Mouse (Mus musculus): ENCODE measurements around the gene Pla2g4c. TPM values are rescaled to one million over a fixed set of nuclear protein-coding genes. Genes with fewer than 3 reads are reported as not detected.

Gene Pla2g4c
- polyA plus RNA-seq, 1 experiment from 2014 or later, result 1.1 TPM

DNA sequence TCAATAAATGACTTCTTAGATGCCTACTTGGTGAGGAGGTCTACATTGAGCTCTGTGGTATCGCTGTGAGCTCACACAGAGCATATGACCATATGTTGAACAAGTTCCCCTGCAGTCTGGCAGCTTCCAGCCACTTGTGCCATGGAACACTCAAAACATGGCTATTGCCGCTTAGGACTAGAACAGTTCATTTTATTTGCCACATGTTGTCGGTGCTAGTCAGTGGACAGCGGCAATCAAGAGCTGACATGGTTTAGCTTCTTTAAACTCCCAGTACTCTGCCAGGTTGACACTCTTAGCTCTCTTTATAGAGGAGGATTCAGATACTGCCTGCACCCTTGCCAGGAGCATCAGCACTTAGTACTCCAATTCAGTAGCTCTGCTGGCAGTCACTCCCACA, 13.1 kb upstream of the Pla2g4c start:
- Histone ChIP-seq H3K9ac (replicated peaks; ENCODE audit: low read depth, low read length) (no peak overlapping the region), H3K4me3 (ENCODE audit: low read depth, low read length) (no peak overlapping the region), H3K4me2 (ENCODE audit: low read depth, low read length) (no peak overlapping the region), H3K36me3 (ENCODE audit: control insufficient read depth, insufficient read depth, low read length) (peaks cover 16% of the 10 kb centered on the region), H3K9me3 (ENCODE audit: control insufficient read depth, low read length) (no peaks in the 10 kb centered on the region), H3K27ac (ENCODE audit: low read depth, low read length) (no peak overlapping the region), H3K4me1 (ENCODE audit: control insufficient read depth, insufficient read depth, low read length) (no peaks in the 10 kb centered on the region), H3K27me3 (ENCODE audit: control insufficient read depth, insufficient read depth, low read length) (no peaks in the 10 kb centered on the region)
- ATAC-seq (ENCODE audit: low read depth), result no peak
- WGBS, result 98% methylated on average over 4 of the region's 4 CpGs

DNA sequence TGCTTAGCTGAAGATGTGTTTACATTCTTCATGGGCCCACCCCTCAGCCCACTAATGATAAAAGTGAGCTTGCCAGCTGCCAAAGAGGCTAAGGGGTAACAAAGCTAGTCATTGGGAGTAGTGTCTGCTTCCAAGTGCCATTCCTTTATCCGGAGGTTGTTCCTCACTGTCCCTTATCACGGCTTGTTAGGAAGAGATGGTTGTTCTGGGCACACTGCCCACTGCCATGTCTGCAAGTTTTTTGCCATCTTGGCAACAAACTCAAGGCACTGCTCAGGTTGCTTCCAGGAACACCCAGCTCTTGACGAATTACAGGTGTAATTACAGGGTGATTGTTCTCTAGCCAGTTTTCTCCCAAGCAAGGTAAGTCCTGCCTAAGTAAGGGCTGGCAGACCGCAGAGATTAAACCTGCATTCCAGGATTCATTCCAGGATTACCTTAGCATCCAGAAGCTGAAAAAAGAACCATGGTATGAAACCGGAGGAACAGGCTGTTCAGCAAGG, 10.3 kb upstream of the Pla2g4c start:
- no peak for ATAC-seq (ENCODE audit: low read depth)
- Histone ChIP-seq H3K36me3 (ENCODE audit: control insufficient read depth, insufficient read depth, low read length) (0 out of 2 replicates have a peak, but pooled peaks cover 8% of the 10 kb centered on the region), H3K27me3 (ENCODE audit: control insufficient read depth, insufficient read depth, low read length) (no peaks in the 10 kb centered on the region), H3K4me2 (ENCODE audit: low read depth, low read length) (no peak overlapping the region), H3K4me3 (ENCODE audit: low read depth, low read length) (no peak overlapping the region), H3K4me1 (ENCODE audit: control insufficient read depth, insufficient read depth, low read length) (no peaks in the 10 kb centered on the region), H3K9me3 (ENCODE audit: control insufficient read depth, low read length) (no peaks in the 10 kb centered on the region), H3K9ac (replicated peaks; ENCODE audit: low read depth, low read length) (no peak overlapping the region), H3K27ac (ENCODE audit: low read depth, low read length) (no peak overlapping the region)
- WGBS, result 88% methylated on average over 5 of the region's 5 CpGs

DNA sequence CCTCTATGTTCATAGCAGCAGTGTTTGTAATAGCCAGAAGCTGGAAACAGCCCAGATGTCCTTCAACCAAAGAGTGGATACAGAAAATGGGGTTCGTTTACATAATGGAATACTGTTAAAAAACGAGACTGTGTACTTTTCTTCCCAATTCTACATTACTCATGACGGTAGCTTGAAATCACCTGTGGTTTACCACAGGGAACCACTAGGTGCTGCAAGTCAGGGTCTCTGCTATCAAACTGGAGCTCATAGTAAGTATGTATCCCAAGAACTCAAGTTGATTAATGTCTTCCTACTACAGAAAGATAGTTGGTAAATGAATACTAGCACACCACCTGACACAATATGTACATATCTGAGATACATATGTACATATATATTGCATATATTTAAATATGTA, 3.0 kb upstream of the Pla2g4c start:
- Histone ChIP-seq H3K36me3 (ENCODE audit: control insufficient read depth, insufficient read depth, low read length) (no peaks in the 10 kb centered on the region), H3K9me3 (ENCODE audit: control insufficient read depth, low read length) (no peaks in the 10 kb centered on the region), H3K4me1 (ENCODE audit: control insufficient read depth, insufficient read depth, low read length) (no peaks in the 10 kb centered on the region), H3K27ac (ENCODE audit: low read depth, low read length) (no peak overlapping the region), H3K27me3 (ENCODE audit: control insufficient read depth, insufficient read depth, low read length) (no peaks in the 10 kb centered on the region), H3K9ac (replicated peaks; ENCODE audit: low read depth, low read length) (no peak overlapping the region), H3K4me2 (ENCODE audit: low read depth, low read length) (no peak overlapping the region), H3K4me3 (ENCODE audit: low read depth, low read length) (no peak overlapping the region)
- 94% methylated on average over 3 of the region's 3 CpGs for WGBS
- ATAC-seq (ENCODE audit: low read depth), result no peak

GRCm38 (mm10) chr7:13330575-13330974, 6.1 kb downstream of the Pla2g4c start:
- no peak for ATAC-seq (ENCODE audit: low read depth)
- Histone ChIP-seq H3K4me3 (ENCODE audit: low read depth, low read length) (no peak overlapping the region), H3K9me3 (ENCODE audit: control insufficient read depth, low read length) (no peaks in the 10 kb centered on the region), H3K4me2 (ENCODE audit: low read depth, low read length) (no peak overlapping the region), H3K9ac (replicated peaks; ENCODE audit: low read depth, low read length) (no peak overlapping the region), H3K36me3 (ENCODE audit: control insufficient read depth, insufficient read depth, low read length) (no peaks in the 10 kb centered on the region), H3K27ac (ENCODE audit: low read depth, low read length) (no peak overlapping the region), H3K27me3 (ENCODE audit: control insufficient read depth, insufficient read depth, low read length) (no peaks in the 10 kb centered on the region), H3K4me1 (ENCODE audit: control insufficient read depth, insufficient read depth, low read length) (no peaks in the 10 kb centered on the region)
- 100% methylated on average over 2 of the region's 2 CpGs for WGBS

DNA sequence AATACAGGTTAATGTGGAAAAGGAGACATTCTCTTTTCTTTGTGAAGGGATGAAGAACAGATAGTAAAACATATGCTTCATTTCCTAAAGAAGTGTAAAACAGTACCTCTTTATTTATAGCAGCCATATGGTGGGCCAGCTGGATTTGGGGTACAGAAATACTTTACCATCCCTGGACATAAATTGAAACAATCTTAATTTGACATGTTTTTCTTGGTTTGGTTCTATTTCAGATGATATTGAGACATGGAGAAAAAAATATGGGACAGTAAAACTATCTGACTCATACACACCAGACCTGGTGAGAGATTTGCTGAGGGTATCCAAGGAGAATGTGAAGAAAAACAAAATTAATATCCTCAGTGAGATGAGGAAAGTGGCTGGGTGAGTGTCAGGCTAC, 31.5 kb downstream of the Pla2g4c start:
- Histone ChIP-seq H3K4me3 (ENCODE audit: low read depth, low read length) (no peak overlapping the region), H3K27me3 (ENCODE audit: control insufficient read depth, insufficient read depth, low read length) (no peaks in the 10 kb centered on the region), H3K4me2 (ENCODE audit: low read depth, low read length) (no peak overlapping the region), H3K27ac (ENCODE audit: low read depth, low read length) (no peak overlapping the region), H3K9ac (replicated peaks; ENCODE audit: low read depth, low read length) (no peak overlapping the region), H3K4me1 (ENCODE audit: control insufficient read depth, insufficient read depth, low read length) (no peaks in the 10 kb centered on the region), H3K36me3 (ENCODE audit: control insufficient read depth, insufficient read depth, low read length) (0 out of 2 replicates have a peak, but pooled peaks cover 3% of the 10 kb centered on the region), H3K9me3 (ENCODE audit: control insufficient read depth, low read length) (no peaks in the 10 kb centered on the region; the same call in 1 of the 2 replicates)
- ATAC-seq (ENCODE audit: low read depth), result no peak

- Histone ChIP-seq H3K9ac (replicated peaks; ENCODE audit: low read depth, low read length) (no peak overlapping the region), H3K9me3 (ENCODE audit: control insufficient read depth, low read length) (no peaks in the 10 kb centered on the region), H3K27ac (ENCODE audit: low read depth, low read length) (no peak overlapping the region), H3K4me3 (ENCODE audit: low read depth, low read length) (no peak overlapping the region), H3K36me3 (ENCODE audit: control insufficient read depth, insufficient read depth, low read length) (no peaks in the 10 kb centered on the region), H3K4me2 (ENCODE audit: low read depth, low read length) (no peak overlapping the region), H3K27me3 (ENCODE audit: control insufficient read depth, insufficient read depth, low read length) (no peaks in the 10 kb centered on the region), H3K4me1 (ENCODE audit: control insufficient read depth, insufficient read depth, low read length) (no peaks in the 10 kb centered on the region)
- 88% methylated on average over 2 of the region's 2 CpGs for whole genome bisulfite sequencing
- no peak for ATAC-seq (ENCODE audit: low read depth)
Measured at GRCm38 (mm10) chr7:13380588-13380987, 56.1 kb downstream of the Pla2g4c start.

DNA sequence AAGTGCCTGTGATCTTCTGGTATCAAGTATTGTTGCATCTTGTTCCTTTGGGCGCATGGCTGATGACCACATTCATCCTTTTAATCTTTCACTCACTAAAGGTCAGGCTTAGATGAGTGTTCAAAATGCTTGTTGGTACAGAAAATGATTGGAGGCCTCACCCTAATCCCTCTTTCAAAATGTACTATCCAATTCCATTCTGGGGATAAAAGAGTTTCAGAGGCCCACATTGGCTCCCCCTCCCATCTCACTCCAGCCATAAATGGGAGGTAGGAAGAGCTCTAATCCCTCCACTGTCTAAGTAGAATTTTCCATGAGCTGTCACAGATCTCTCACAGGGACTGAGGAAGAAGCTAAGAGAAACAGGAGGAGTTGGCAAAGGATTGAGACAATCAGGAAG, 73.4 kb downstream of the Pla2g4c start, which contains the start of gene Cabp5:
TSS of gene Cabp5 (plus strand) at position 301 of the 400 bp plus-strand sequence.
- Histone ChIP-seq H3K27me3 (ENCODE audit: control insufficient read depth, insufficient read depth, low read length) (no peaks in the 10 kb centered on the region), H3K4me3 (ENCODE audit: low read depth, low read length) (no peak within 1 kb of the TSS), H3K9ac (replicated peaks; ENCODE audit: low read depth, low read length) (no peak within 1 kb of the TSS), H3K27ac (ENCODE audit: low read depth, low read length) (no peak within 1 kb of the TSS), H3K4me1 (ENCODE audit: control insufficient read depth, insufficient read depth, low read length) (no peaks in the 10 kb centered on the region), H3K36me3 (ENCODE audit: control insufficient read depth, insufficient read depth, low read length) (no peaks in the 10 kb centered on the region), H3K9me3 (ENCODE audit: control insufficient read depth, low read length) (no peaks in the 10 kb centered on the region), H3K4me2 (ENCODE audit: low read depth, low read length) (no peak within 1 kb of the TSS)
- 83% methylated on average over 1 of the region's 1 CpGs for WGBS
- no peak for ATAC-seq (ENCODE audit: low read depth)

Other genes with a start within 250 kb of the Pla2g4c start
- 0.06 and 0.17 TPM in 2 replicates for gene Vmn1r85, start 229.5 kb upstream of the Pla2g4c start, polyA plus RNA-seq (2014; fragmentation: Nextera tagmentation; extraction: Ambion mirVana)
- not detected in 2 replicates for gene Vmn1r86, start 204.7 kb upstream of the Pla2g4c start, polyA plus RNA-seq (2014; fragmentation: Nextera tagmentation; extraction: Ambion mirVana)
- gene Vmn1r87, start 184.5 kb upstream of the Pla2g4c start, polyA plus RNA-seq (2014; fragmentation: Nextera tagmentation; extraction: Ambion mirVana), result not detected in 2 replicates
- gene Vmn1r88, start 165.1 kb upstream of the Pla2g4c start, polyA plus RNA-seq (2014; fragmentation: Nextera tagmentation; extraction: Ambion mirVana), result not detected in 2 replicates
- not detected in 2 replicates for gene Vmn1r89, start 111.6 kb upstream of the Pla2g4c start, polyA plus RNA-seq (2014; fragmentation: Nextera tagmentation; extraction: Ambion mirVana)
- gene Lig1, start 47.4 kb upstream of the Pla2g4c start, polyA plus RNA-seq (2014; fragmentation: Nextera tagmentation; extraction: Ambion mirVana), result 27.5 and 29.1 TPM in 2 replicates
- 4.9 and 5.8 TPM in 2 replicates for gene Zswim9, start 45.9 kb upstream of the Pla2g4c start, polyA plus RNA-seq (2014; fragmentation: Nextera tagmentation; extraction: Ambion mirVana)
- gene Cabp5, start 73.5 kb downstream of the Pla2g4c start, polyA plus RNA-seq (2014; fragmentation: Nextera tagmentation; extraction: Ambion mirVana), result not detected in 2 replicates
- gene Bsph1, start 126.2 kb downstream of the Pla2g4c start, polyA plus RNA-seq (2014; fragmentation: Nextera tagmentation; extraction: Ambion mirVana), result not detected in 2 replicates
- not detected in 2 replicates for gene Bsph2, start 246.4 kb downstream of the Pla2g4c start, polyA plus RNA-seq (2014; fragmentation: Nextera tagmentation; extraction: Ambion mirVana)

All from neural tube, embryonic 14.5 days (tissue).